ENCODE assay signal across 16 mouse cellular contexts in the genomic region with DNA sequence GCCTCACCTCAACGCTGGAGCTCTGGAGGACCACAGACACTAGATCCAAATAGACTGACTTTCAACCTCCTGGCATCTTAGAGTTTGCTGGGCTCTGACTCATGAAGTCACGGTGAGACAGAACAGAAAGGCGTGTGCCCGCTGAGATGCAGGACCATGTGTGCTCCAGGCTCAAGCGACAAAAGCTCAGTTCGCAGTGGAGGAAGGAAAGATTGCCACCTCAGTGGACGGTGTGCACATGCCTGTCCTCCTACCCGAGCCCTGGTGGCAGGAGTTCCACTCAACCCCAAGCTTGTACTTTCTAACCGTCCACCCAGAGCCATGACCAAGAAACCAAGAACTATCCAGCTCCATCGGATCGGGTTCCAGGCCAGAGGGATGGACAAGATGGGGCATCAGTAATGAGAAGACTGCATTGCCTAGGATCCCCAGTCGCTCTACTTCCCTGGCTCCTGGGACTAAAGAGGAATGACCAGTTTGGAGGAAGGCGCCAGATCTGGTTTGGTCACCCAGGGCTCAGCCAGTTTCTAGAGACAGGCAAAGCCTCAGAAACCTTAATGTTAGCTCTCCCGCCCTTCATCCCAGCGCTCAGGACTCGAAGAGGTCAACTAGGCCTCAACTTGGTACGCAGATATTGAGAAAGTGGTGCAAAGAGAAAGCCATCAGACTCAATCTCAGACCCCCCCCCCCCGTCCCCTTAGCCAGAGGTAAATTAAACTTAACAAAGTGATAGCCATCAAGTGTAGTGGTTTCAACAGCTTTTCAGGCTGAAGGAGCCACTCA. TPM values are rescaled to one million over a fixed set of nuclear protein-coding genes. Genes with fewer than 3 reads are reported as not detected.
DNase-seq lines count a peak whose midpoint lies in the region; ATAC-seq and TF ChIP-seq lines count a peak whose summit lies in the region.
"Had no signal": no experiment of that assay in that cellular context is flagged by ENCODE, and none has a peak within 500 bp of the region (broad histone marks: within the 10 kb centered on the region; RNA-seq: fewer than 3 reads in every experiment).

No protein-coding gene starts in this region.

- no peaks in the 10 kb centered on the region for H3K79me2 ChIP-seq in heart, adult 2 months (replicated peaks; ENCODE audit: control insufficient read depth, insufficient read depth, low read length)

- no peaks in the 10 kb centered on the region for H3K9me3 ChIP-seq in forebrain, embryonic 11.5 days (ENCODE audit: control insufficient read depth, low read length)
- H3K9me3 ChIP-seq in forebrain, embryonic 15.5 days = no peaks in the 10 kb centered on the region
- H3K9me3 ChIP-seq in hindbrain, embryonic 16.5 days (ENCODE audit: control insufficient read depth, low read length) = no peaks in the 10 kb centered on the region

- no peak for TF ChIP-seq POLR2A in heart, adult 2 months (IDR thresholded peaks at IDR 0.05; ENCODE audit: insufficient read depth, low read depth, low read length)

- peak overlapping the region; percentile 32; the same call in 1 of the 2 replicates for H3K9ac ChIP-seq in forebrain, embryonic 11.5 days (ENCODE audit: low read length)
- no peak overlapping the region for H3K9ac ChIP-seq in forebrain, embryonic 15.5 days (replicated peaks)
- no peak overlapping the region for H3K9ac ChIP-seq in hindbrain, embryonic 16.5 days (ENCODE audit: low read depth, low read length)
- no peak overlapping the region for H3K9ac ChIP-seq in heart, adult 2 months (ENCODE audit: low read depth, low read length)

- H3K4me1 ChIP-seq in forebrain, embryonic 11.5 days (replicated peaks; ENCODE audit: control insufficient read depth, insufficient read depth, low read length) = no peaks in the 10 kb centered on the region
- H3K4me1 ChIP-seq in forebrain, embryonic 15.5 days = peaks cover 26% of the 10 kb centered on the region
- peaks cover 12% of the 10 kb centered on the region for H3K4me1 ChIP-seq in hindbrain, embryonic 16.5 days (ENCODE audit: control insufficient read depth, insufficient read depth, low read depth, low read length)
- H3K4me1 ChIP-seq in heart, adult 2 months (ENCODE audit: control insufficient read depth, insufficient read depth, low read length) = no peaks in the 10 kb centered on the region

- TF ChIP-seq EP300 in heart, adult 2 months (IDR thresholded peaks at IDR 0.05; ENCODE audit: insufficient read depth, low read depth, low read length) = no peak

- ATAC-seq in forebrain, embryonic 11.5 days (replicated peaks; ENCODE audit: low FRiP score) = no peak
- ATAC-seq in forebrain, embryonic 15.5 days (replicated peaks) = no peak
- ATAC-seq in hindbrain, embryonic 16.5 days = no peak

- no peak for TF ChIP-seq CTCF in heart, adult 2 months (IDR thresholded peaks at IDR 0.05)

- H3K27ac ChIP-seq in forebrain, embryonic 11.5 days (ENCODE audit: low read depth, low read length) = no peak overlapping the region
- no peak overlapping the region for H3K27ac ChIP-seq in forebrain, embryonic 15.5 days (replicated peaks)
- no peak overlapping the region for H3K27ac ChIP-seq in hindbrain, embryonic 16.5 days (ENCODE audit: low read depth, low read length)
- no peak overlapping the region for H3K27ac ChIP-seq in heart, adult 2 months

- H3K27me3 ChIP-seq in forebrain, embryonic 11.5 days (ENCODE audit: control insufficient read depth, insufficient read depth, low read length) = peaks cover 91% of the 10 kb centered on the region
- peaks cover 87% of the 10 kb centered on the region for H3K27me3 ChIP-seq in forebrain, embryonic 15.5 days
- H3K27me3 ChIP-seq in hindbrain, embryonic 16.5 days (replicated peaks; ENCODE audit: control insufficient read depth, insufficient read depth, low read length) = peaks cover 57% of the 10 kb centered on the region
- H3K27me3 ChIP-seq in heart, adult 2 months (ENCODE audit: control insufficient read depth, insufficient read depth, low read length) = peaks cover 20% of the 10 kb centered on the region

- DNase-seq in forebrain, embryonic 11.5 days (ENCODE audit: low spot score) = peak; percentile 52
- DNase-seq in embryo, embryonic 11 days = peak; percentile 21
- DNase-seq in neural tube, embryonic 10.5 days (ENCODE audit: extremely low spot score, low spot score) = peak; percentile 61
- no peak for DNase-seq in lung, postnatal 4 days
- DNase-seq in layer of hippocampus, adult 18-20 months (ENCODE audit: low spot score in 2 of 2) = no peak
- no peak for DNase-seq in heart, adult 2 months
- DNase-seq: cerebellum, postnatal 36 days; heart, postnatal 14 days; lung, postnatal 10 days; right cerebral cortex, adult 18-20 months; thymus, postnatal 14 days had no signal

- peak overlapping the region; percentile 4; the same call in 1 of the 2 replicates for H3K4me3 ChIP-seq in forebrain, embryonic 11.5 days (ENCODE audit: low read depth, low read length)
- no peak overlapping the region for H3K4me3 ChIP-seq in forebrain, embryonic 15.5 days
- no peak overlapping the region for H3K4me3 ChIP-seq in hindbrain, embryonic 16.5 days (ENCODE audit: low read length)
- H3K4me3 ChIP-seq in heart, adult 2 months = no peak overlapping the region

- peak overlapping the region; percentile 26; the same call in 1 of the 2 replicates for H3K4me2 ChIP-seq in forebrain, embryonic 11.5 days (ENCODE audit: low read depth, low read length, severe bottlenecking)
- no peak overlapping the region for H3K4me2 ChIP-seq in forebrain, embryonic 15.5 days (replicated peaks)
- peak overlapping the region; percentile 9; the same call in 1 of the 2 replicates for H3K4me2 ChIP-seq in hindbrain, embryonic 16.5 days (ENCODE audit: low read length)

- no peaks in the 10 kb centered on the region for H3K36me3 ChIP-seq in forebrain, embryonic 11.5 days (ENCODE audit: control insufficient read depth, insufficient read depth, low read length)
- no peaks in the 10 kb centered on the region for H3K36me3 ChIP-seq in forebrain, embryonic 15.5 days
- no peaks in the 10 kb centered on the region for H3K36me3 ChIP-seq in hindbrain, embryonic 16.5 days (ENCODE audit: control insufficient read depth, insufficient read depth, low read length)
- H3K36me3 ChIP-seq in heart, adult 2 months (ENCODE audit: control insufficient read depth, insufficient read depth, low read length) = no peaks in the 10 kb centered on the region
- H3K36me3 ChIP-seq: G1E had no signal

- intact Hi-C loops in heart, adult 2 months (cut with DNase I) = loop anchor here (10.0 kb wide), 1 partner anchor 347 kb away; no protein-coding TSS in a partner anchor

- WGBS in forebrain, embryonic 11.5 days = 5% methylated on average over 18 of the region's 18 CpGs
- 18% methylated on average over 18 of the region's 18 CpGs for WGBS in forebrain, embryonic 15.5 days
- WGBS in hindbrain, embryonic 16.5 days = 15% methylated on average over 18 of the region's 18 CpGs
- WGBS in heart, adult 2 months = 36% methylated on average over 18 of the region's 18 CpGs

RNA-seq across cellular contexts. Expression of gene Nkx2-2, which starts 11.9 kb away (rescaled TPM):
- 7.1 and 7.6 TPM in 2 replicates for polyA plus RNA-seq in forebrain, embryonic 11.5 days (2014; fragmentation: Nextera tagmentation; extraction: Ambion mirVana)
- 1.5 and 4.1 TPM in 2 replicates for polyA plus RNA-seq in forebrain, embryonic 15.5 days (2015; fragmentation: Nextera tagmentation; extraction: Ambion mirVana)
- polyA plus RNA-seq in hindbrain, embryonic 16.5 days (2015; fragmentation: Nextera tagmentation; extraction: Ambion mirVana) = 3.3 and 4.2 TPM in 2 replicates
- 1 to 10 TPM; 3.2 to 5.6 TPM for total RNA-seq in layer of hippocampus, adult 18-20 months (2021)
- not detected for total RNA-seq in heart, adult 2 months (2021)
- not detected in 2 replicates for polyA plus RNA-seq in heart, adult 2 months (2012; rRNA removed)
- total RNA-seq: G1E; heart, postnatal 14 days; liver, adult 2 months had no signal
- polyA plus RNA-seq: G1E; kidney, embryonic 14.5 days; liver, adult 2 months had no signal

Comparison
In these comparisons a context has a peak if more than half of its experiments do, and no peak if none do; other contexts are left out.
1. DNase-seq: peak in forebrain, embryonic 11.5 days (single experiment), embryo, embryonic 11 days (single experiment) and neural tube, embryonic 10.5 days (single experiment); none in lung, postnatal 4 days (0 of 2), layer of hippocampus, adult 18-20 months (0 of 2) and heart, adult 2 months (0 of 2).